Mouse (Mus musculus) gastrocnemius, postnatal 10 days (tissue): Measurements from ENCODE around the gene Tbc1d8. TPM values are rescaled to one million over a fixed set of nuclear protein-coding genes. Genes with fewer than 3 reads are reported as not detected.

ENCODE experiments used
- DNase-seq: peaks from one replicate; pipeline ENCODE4 v3.0.0; 2021; ENCODE audit warnings: mixed read lengths
- total RNA-seq, 2 experiments: library from RNA; stranded (reverse); gene quantifications; 2 replicates each; pipeline ENCODE4 v1.2.3; 2021

Tbc1d8 gene
- total RNA-seq, 2 experiments from 2014 or later = 10.0 to 13.0 TPM

- DNase-seq = no peak
Observed at GRCm38 (mm10) chr1:39393217-39393867, 85.2 kb downstream of the Tbc1d8 start.

DNA sequence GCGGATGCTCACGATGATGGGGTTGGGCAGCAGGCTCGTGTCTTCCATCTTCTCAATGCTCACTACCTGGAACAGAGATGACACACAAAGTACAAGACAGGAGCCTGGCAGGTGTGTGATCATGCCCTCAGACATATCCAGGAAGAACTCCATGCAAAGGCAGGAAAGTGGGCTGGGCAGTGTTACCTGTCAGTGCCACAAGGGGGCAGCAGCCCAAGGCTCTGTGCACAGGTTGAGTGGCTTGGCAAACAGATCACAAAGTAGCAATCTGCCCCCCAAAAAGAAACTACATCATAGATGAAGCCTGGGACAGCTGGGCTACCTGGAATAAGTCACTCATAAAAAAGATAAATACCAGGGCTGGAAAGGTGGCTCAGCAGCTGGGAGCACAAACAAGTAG is 86.4 kb downstream of the Tbc1d8 start:
- DNase-seq = peak; percentile 74

DNA sequence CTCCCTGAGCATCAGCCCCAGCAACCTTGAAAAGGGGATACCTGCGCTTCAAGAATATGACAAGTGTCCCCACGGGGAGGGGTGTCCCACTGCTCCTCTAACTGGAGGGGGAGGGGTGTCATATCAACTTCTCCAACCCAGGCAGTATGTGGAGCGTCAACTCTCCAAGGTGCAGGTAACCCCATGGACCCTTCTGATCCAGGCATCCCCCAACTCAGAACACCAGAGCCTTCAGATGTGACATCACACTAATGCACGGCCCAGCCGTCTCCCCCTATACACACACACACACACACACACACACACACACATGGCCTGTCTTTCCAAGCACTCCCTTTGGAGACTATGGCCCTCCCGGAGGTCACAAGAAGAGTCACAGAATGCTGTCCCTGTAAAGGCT is 86.9 kb downstream of the Tbc1d8 start:
- DNase-seq = no peak

- no peak for DNase-seq
Observed at GRCm38 (mm10) chr1:39389338-39389737, 89.2 kb downstream of the Tbc1d8 start.

DNA sequence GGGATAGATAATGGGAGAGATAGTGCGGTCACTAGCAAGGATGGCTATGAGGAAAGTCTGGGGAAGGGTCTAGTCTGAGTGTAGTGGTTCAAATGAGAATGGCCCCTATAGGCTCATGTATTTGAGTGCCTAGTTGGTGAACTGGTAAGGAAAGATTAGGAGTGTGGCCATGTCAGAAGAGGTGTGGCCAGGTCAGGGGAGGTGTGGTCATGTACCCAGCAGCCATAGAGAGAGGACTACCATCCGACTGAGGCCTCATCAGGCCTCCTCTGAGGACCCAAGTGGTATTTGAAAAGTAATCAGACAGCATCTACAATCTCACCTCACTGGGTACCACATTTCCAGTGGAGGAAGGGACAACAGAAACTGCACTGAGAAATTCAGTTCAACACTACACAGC is 90.4 kb downstream of the Tbc1d8 start:
- no peak for DNase-seq

DNA sequence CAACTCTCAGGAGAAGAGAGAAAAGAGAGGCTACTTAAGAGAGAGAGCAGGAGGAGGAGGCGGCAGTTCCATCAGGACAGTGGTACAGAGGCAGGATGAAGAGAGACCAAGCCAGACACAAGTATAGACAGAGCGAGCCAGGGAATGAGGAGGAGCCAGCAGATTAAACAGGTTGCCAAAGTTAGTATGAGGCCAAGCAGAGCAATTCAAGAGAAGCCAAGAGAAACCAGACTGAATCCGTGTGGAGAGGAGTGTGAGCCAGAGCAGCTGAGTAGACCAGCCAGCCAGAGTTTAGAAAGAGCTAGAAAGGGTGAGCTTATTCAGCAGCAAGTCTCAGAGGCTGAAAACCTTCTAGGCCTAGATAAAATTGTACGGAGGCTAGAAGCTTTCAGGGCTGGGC is 91.1 kb downstream of the Tbc1d8 start:
- no peak for DNase-seq

GRCm38 (mm10) chr1:39386456-39386855 is 92.1 kb downstream of the Tbc1d8 start:
- no peak for DNase-seq

DNA sequence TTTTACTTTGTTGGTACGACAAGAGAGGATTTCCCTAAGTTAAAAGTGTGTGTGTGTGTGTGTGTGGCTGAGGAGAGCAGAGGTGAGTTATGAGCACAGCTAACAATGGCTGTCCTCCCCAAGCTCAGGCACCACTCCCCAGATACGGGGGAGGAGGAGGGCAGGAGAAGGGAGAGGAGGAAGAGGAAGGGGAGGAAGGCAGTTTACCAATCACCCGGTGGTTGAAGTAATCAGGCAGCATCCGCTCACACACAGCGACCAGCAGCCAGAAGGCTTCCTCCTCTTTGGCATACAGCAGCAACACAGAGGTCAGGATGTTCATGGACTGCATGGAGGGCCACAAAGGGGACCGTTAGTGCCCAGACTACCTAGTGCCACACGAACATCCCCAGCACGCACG is 93.6 kb downstream of the Tbc1d8 start:
- no peak for DNase-seq

DNA sequence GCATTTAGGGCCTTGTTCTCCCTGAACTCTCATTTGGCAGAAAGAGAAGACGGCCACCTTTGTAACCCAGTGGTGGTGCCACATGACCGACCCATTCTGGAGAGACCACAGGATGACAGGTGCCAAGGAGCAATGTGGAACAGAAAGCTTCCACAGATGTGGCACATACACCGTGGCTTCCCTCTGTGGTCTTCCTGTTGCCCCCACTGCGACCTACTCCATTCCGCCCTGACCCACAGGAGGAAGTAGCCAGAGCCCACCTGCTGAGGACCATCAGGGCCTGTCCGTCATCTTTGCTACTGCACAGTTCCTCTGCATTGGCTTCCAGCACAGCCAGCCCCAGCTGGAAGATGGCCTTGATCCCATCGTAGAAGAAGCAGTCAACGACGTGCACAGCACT is 97.5 kb downstream of the Tbc1d8 start:
- DNase-seq = no peak

DNA sequence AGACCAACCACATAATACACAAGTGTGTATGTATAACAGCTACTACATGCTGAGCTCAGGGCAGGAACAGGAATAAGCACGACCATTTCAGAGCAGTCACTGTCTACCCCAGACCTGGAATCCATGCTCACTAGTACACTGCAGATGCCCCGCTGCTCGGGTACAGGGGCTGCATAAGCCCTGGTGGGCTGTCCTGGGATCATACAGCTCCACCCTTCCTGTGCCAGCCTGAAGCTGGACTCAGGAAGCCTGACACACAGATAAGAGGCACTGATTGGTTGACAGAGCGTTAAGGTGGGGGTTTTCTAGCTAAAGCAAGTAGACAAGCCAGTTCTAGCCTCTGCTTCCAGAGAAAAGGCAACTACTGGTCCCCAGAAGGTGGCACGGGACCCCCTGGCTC is 99.5 kb downstream of the Tbc1d8 start:
- no peak for DNase-seq

DNA sequence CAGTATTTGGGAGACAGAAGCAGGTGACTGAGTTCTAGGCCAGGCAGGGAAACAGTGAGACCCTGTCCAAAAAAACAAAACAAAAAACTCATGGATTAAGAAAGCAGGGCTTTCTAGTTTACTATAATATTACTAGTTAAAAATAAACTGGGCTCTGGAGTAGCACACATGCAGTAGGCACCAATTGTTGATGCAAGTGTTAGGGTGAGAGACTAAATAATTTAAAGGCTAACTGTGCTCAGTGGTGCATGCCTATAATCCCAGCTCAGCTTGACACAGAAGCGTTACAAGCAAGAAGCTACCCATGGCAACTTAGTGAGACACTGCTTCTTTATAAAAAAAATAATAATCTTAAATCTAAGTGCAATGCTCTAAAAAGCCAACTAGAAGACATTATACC is 100.0 kb downstream of the Tbc1d8 start:
- no peak for DNase-seq

DNA sequence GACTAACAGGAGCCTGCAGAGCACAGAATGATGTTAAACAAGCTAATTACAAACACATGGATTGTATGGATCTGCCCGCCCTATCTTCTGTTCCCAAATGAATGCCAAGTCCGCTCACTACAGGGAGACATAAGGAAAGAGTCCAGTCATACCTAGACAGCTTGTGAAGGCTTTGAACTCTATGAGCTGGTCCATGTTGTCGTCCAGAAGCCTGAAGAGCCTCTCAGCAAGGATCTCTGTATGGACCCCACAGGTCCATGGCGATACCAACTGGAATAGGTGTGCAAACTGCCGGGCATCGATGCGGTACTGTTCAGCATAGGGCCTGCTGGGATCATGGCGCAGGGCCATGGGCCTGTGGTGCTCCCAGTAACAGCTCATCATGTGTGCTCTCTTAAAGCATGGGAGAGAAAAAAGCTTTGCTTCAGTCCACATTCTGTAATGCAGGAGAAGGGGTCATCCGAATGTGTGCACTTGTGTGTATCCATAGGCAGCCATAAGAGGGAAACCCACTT is 101.8 kb downstream of the Tbc1d8 start:
- DNase-seq = no peak

GRCm38 (mm10) chr1:39376121-39376520 is 102.4 kb downstream of the Tbc1d8 start:
- DNase-seq = no peak

- DNase-seq = no peak
Observed at GRCm38 (mm10) chr1:39374231-39374809, 104.2 kb downstream of the Tbc1d8 start.

GRCm38 (mm10) chr1:39373378-39373777 is 105.2 kb downstream of the Tbc1d8 start:
- DNase-seq = no peak

GRCm38 (mm10) chr1:39372220-39372843 is 106.2 kb downstream of the Tbc1d8 start:
- no peak for DNase-seq

DNA sequence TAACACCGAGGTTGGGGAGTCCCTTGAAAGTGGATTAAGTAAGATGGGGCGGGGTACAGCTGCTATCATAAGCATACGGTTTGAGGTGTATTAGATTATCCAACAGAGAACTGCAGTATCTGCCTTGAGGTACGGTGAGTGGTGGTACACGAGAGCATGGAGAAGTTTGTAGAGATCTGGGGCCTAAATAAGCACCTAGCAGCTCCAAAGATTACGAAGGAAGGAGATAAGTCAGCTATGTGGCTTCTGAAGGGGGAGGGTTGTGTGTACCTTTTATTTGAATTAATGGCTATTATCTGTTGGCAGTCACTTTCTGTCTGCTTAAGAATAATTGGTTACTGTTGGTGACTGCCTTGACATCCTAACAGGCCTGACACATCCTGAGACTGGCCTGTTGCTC is 108.1 kb downstream of the Tbc1d8 start:
- DNase-seq = no peak

GRCm38 (mm10) chr1:39368267-39368841 is 110.2 kb downstream of the Tbc1d8 start:
- peak; percentile 40 for DNase-seq

DNA sequence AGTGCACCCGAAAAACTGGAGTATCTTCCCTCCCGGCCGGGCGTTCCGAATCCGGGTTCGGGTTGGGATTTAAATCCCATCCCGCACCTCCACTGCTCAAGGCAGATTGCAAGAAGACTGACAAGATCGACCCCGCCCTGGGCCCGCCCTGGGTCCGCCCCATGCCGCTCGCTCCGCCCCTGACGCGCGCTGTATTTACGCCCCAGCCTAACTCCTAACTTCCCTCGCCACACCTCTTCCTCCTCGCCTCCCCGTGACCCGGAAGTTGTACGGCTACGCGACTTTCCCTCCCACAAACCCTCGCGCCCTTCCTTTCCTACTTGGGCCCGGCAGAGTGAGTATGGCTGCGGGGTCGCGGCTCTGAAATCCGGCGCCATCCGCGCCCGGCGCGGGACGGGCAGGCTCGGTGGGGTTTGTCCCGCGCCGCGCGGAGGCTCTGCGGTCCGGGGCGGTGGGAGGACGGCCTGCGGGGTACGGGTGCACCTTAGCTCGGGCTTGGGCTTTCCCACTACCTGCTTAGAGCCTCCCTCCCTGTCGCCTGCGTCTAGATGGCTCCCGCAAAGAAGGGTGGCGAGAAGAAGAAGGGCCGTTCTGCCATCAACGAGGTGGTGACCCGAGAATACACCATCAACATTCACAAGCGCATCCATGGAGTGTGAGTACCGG is 110.8 kb downstream of the Tbc1d8 start, which contains the start of gene Rpl31:
Rpl31 (plus strand) TSS at position 242 of the 666 bp plus-strand sequence.
- peak; percentile 97 for DNase-seq

DNA sequence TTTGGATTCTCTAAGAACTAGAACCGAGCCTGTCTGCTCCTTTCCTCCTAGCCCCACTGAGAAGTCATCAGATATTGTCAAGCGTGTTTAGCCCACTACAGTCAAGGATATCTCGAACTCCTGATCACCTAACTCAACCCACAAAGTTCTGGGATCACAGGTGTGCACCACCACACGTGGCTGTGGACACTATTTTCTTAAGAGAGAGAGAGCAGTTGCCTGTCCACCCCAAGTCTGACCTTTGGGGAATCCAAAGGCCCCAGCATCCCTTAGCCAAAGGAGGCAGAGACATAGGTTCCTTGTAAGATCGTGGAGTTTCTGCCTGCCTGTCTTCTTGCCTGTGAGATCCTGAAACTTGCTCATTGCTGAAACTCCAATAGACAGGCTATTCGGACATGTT is 111.5 kb downstream of the Tbc1d8 start:
- DNase-seq = no peak

DNA sequence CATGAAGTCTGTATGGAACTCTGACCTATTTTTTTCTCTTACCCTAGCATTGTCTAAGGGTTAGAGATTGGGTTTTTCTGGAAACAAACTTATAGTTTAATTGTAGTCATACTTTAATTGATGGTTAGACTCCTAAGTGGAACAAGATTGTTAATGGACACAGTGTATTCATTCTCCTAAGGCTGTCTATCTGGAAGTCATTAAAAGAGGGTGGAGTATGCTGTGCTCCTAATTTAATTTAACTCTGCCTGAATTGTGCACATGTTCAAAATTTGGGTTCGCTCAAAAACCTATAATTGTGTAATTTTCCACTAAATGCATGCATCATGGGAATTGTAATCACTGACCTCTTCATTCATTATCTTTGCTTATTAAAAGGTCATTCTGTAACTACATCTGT is 113.0 kb downstream of the Tbc1d8 start:
- no peak for DNase-seq

- DNase-seq = no peak
Observed at GRCm38 (mm10) chr1:39362515-39362893, 116.1 kb downstream of the Tbc1d8 start.
